Mouse (Mus musculus) granulocyte monocyte progenitor cell, adult 5-6 weeks (primary cell): ENCODE data around the gene Ceacam13. TPM values are rescaled to one million over a fixed set of nuclear protein-coding genes. Genes with fewer than 3 reads are reported as not detected.
"Not testable (repeated sequence)": the region's sequence is repeated elsewhere in the genome, so short reads cannot be mapped to it uniquely, and the experiment has no call there.

Experiments
- ATAC-seq: replicated peaks from 2 replicates; pipeline ENCODE4 v1.8.0; 2016; ENCODE audit warnings: mild to moderate bottlenecking, moderate TSS enrichment, inconsistent platforms; ENCODE audit not compliant: poor library complexity, severe bottlenecking
- total RNA-seq, 2 experiments: library from RNA; stranded (forward) in 1 of 2; stranded (reverse) in 1 of 2; fragments of 200-712, 200-1000 nt in 1 of 2; fragments of >200 nt in 1 of 2; fragmentation: Nextera tagmentation in 1 of 2; gene quantifications; 2 replicates each; pipeline ENCODE4 v1.2.3; 2014 to 2017

Gene Ceacam13
- total RNA-seq (2014; fragmentation: Nextera tagmentation) (not detected in 2 replicates), total RNA-seq (2017) (not detected in 2 replicates)

DNA sequence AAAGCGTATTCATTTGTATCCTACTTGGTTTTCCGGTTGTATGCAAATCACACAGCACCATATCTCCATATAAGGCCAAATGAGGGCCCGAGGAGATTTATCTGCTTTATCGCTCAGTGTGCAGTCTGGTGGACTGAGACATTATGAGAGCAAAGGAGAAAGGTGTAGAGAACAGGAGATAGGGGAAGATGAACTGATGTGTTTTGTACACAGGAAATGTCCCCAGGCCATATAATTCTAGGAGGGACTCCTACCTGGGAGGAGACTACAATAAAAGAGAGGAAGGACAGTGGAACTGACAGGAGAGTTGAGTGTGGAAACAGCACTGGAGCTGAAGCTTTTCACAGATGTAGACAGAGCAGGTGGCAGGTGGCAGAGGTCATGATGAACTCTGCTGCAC lies at the start of gene Ceacam13:
Gene Ceacam13 (plus strand): TSS at position 301 of the 400 bp plus-strand sequence.
- no peak for ATAC-seq

DNA sequence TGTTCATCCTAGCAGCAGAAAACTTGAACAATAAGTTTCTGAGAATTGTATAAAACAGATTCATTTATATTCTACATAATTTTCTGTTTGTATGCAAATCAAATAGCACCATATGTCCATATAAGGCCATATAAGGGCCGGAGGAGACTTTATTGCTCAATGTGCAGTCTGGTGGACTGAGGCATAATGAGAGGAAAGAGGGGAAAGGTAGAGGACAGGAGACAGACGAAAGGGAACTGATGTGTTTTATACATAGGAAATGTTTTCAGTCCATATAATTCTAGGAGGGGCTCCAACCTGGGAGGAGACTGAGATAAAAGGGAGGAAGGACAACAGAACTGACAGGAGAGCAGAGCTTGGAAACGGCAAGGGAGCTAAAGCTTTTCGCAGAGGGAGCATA lies 37.9 kb upstream of the Ceacam13 start, which contains the start of gene Ceacam11:
Gene Ceacam11 (plus strand): TSS at position 301 of the 400 bp plus-strand sequence.
- ATAC-seq, result no peak

DNA sequence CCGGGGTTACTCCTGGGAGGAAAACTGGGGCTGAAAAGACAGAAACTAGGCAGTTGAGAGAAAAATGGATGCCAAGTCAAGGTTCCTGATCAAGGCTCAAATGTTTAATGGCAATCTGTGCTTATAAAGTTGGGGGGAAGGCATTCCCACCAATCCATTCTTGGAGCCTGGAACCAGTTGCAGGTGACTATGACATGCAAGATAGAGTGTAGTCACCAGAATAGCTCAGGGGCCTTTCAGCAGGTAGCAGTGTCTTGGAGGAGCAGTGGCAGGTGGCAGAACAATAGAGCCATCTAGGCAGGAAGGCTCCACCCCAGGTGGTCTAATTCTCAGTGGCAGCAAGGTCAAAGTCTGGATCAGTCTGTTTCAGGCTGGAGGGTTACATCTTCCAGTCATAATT lies 8.6 kb upstream of the Ceacam13 start:
- not testable (repeated sequence) for ATAC-seq

DNA sequence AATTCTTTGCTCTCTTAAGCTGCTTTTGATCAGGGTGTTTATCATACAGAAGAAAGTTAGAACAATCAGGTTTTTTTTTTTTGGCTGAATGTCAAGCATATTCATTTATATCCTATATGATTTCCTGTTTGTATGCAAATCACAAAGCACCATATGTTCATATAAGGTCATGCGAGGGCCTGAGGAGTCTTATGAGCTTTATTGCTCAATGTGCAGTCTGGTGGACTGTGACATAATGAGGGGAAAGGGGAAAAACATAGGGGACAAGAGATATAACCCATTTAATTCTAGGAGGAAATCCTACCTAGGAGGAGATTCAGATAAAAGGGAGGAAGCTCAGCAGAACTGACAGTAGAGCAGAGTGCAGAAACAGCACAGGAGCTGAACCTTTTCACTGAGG lies 55.9 kb downstream of the Ceacam13 start, which contains the start of gene Ceacam12:
Gene Ceacam12 (plus strand): TSS at position 301 of the 400 bp plus-strand sequence.
- ATAC-seq, result no peak

Other genes with a start within 250 kb of the Ceacam13 start
- gene Ceacam14, start 197.3 kb upstream of the Ceacam13 start, total RNA-seq (2014; fragmentation: Nextera tagmentation), result not detected in 2 replicates
- not detected in 2 replicates for gene Ceacam14, start 197.3 kb upstream of the Ceacam13 start, total RNA-seq (2017)
- not detected in 2 replicates for gene Gm5155, start 138.1 kb upstream of the Ceacam13 start, total RNA-seq (2014; fragmentation: Nextera tagmentation)
- not detected in 2 replicates for gene Gm5155, start 138.1 kb upstream of the Ceacam13 start, total RNA-seq (2017)
- not detected in 2 replicates for gene Ceacam11, start 37.8 kb upstream of the Ceacam13 start, total RNA-seq (2014; fragmentation: Nextera tagmentation)
- not detected in 2 replicates for gene Ceacam11, start 37.8 kb upstream of the Ceacam13 start, total RNA-seq (2017)
- gene Ceacam12, start 56.0 kb downstream of the Ceacam13 start, total RNA-seq (2014; fragmentation: Nextera tagmentation), result not detected in 2 replicates
- not detected in 2 replicates for gene Ceacam12, start 56.0 kb downstream of the Ceacam13 start, total RNA-seq (2017)
- not detected in 2 replicates for gene Igfl3, start 166.6 kb downstream of the Ceacam13 start, total RNA-seq (2014; fragmentation: Nextera tagmentation)
- gene Igfl3, start 166.6 kb downstream of the Ceacam13 start, total RNA-seq (2017), result not detected in 2 replicates
- gene Mill1, start 235.5 kb downstream of the Ceacam13 start, total RNA-seq (2014; fragmentation: Nextera tagmentation), result not detected in 2 replicates
- gene Mill1, start 235.5 kb downstream of the Ceacam13 start, total RNA-seq (2017), result not detected in 2 replicates